Mouse (Mus musculus) mature B cell (primary cell): ENCODE results near the gene Tbxa2r.

Experiments used
- in situ Hi-C: fragments of 300-500 bp; cut with MboI; formaldehyde crosslinking; loops from 2 replicates; pipeline ENCODE4 v1.14.3; 2019

Tbxa2r gene

GRCm38 (mm10) chr10:81320550-81321347, 7.8 kb upstream of the Tbxa2r start, which contains the start of gene Cactin:
Gene Cactin (plus strand): TSS chr10:81321103.
- in situ Hi-C loops, result no loop called here

GRCm38 (mm10) chr10:81321436-81321835, 7.1 kb upstream of the Tbxa2r start:
- in situ Hi-C loops, result no loop called here

- in situ Hi-C loops, result no loop called here
These were observed 6.1 kb upstream of the Tbxa2r start for GRCm38 (mm10) chr10:81322444-81322843.

GRCm38 (mm10) chr10:81323141-81323775, 5.3 kb upstream of the Tbxa2r start:
- in situ Hi-C loops, result no loop called here

GRCm38 (mm10) chr10:81323791-81324530, 4.6 kb upstream of the Tbxa2r start:
- in situ Hi-C loops, result no loop called here

- in situ Hi-C loops, result no loop called here
These were observed 3.4 kb upstream of the Tbxa2r start for GRCm38 (mm10) chr10:81325176-81325575.

GRCm38 (mm10) chr10:81325781-81326180, 2.8 kb upstream of the Tbxa2r start:
- in situ Hi-C loops, result no loop called here

- in situ Hi-C loops, result no loop called here
These were observed 1.7 kb upstream of the Tbxa2r start for GRCm38 (mm10) chr10:81326858-81327257.

- in situ Hi-C loops, result no loop called here
These were observed 572 bp upstream of the Tbxa2r start for GRCm38 (mm10) chr10:81327959-81328358.

GRCm38 (mm10) chr10:81329194-81329975, 854 bp downstream of the Tbxa2r start:
- in situ Hi-C loops, result no loop called here

- in situ Hi-C loops, result no loop called here
These were observed 1.5 kb downstream of the Tbxa2r start for GRCm38 (mm10) chr10:81330007-81330406.

GRCm38 (mm10) chr10:81332277-81332676, 3.7 kb downstream of the Tbxa2r start:
- in situ Hi-C loops, result no loop called here

GRCm38 (mm10) chr10:81334324-81334723, 5.8 kb downstream of the Tbxa2r start:
- in situ Hi-C loops, result no loop called here

GRCm38 (mm10) chr10:81335393-81336340, 7.1 kb downstream of the Tbxa2r start:
- in situ Hi-C loops, result no loop called here

- in situ Hi-C loops, result no loop called here
These were observed 8.0 kb downstream of the Tbxa2r start for GRCm38 (mm10) chr10:81336558-81336957.

GRCm38 (mm10) chr10:81340551-81341332, 12.2 kb downstream of the Tbxa2r start:
- in situ Hi-C loops, result loop anchor here (10.0 kb wide), 1 partner anchor 46 kb away; the partner anchor contains the start of genes Pip5k1c and Tjp3

- in situ Hi-C loops, result loop anchor here (10.0 kb wide), 1 partner anchor 47 kb away; the partner anchor contains the start of genes Pip5k1c and Tjp3
These were observed 12.9 kb downstream of the Tbxa2r start for GRCm38 (mm10) chr10:81341333-81341949.

- in situ Hi-C loops, result loop anchor here (10.0 kb wide), 1 partner anchor 48 kb away; the partner anchor contains the start of genes Pip5k1c and Tjp3
These were observed 14.4 kb downstream of the Tbxa2r start, which contains the start of gene Gipc3 for GRCm38 (mm10) chr10:81342686-81343505. Gene Gipc3 (minus strand): TSS chr10:81343266.
